Comparison of ENCODE assay signal across 18 mouse cellular contexts in the genomic region with DNA sequence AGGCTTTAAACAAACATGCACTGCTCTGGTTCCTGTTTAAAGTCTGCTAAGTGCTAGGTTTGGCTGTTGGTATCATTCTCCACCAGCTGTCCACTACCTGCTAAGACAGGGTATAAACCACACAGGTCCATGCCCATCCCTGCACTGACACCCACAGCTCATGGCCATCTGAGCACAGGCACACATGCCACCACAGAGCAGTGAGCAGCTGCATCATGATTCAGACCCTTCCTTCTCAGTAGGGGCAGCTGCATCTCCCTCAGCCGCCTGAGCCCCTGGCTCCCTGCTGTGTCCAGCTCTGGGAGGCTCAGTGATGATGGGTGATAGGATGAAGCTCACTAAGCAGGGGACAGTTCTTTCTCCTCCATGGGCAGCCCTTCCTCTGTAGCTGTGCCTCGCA. TPM values are rescaled to one million over a fixed set of nuclear protein-coding genes. Genes with fewer than 3 reads are reported as not detected.
DNase-seq lines count a peak whose midpoint lies in the region; ATAC-seq and TF ChIP-seq lines count a peak whose summit lies in the region.
"Had no signal": no experiment of that assay in that cellular context is flagged by ENCODE, and none has a peak within 500 bp of the region (broad histone marks: within the 10 kb centered on the region; RNA-seq: fewer than 3 reads in every experiment).

No protein-coding gene starts in this region.

- H3K27ac ChIP-seq in intestine, postnatal 0 days (ENCODE audit: low read depth, low read length): no peak overlapping the region
- H3K27ac ChIP-seq: embryonic facial prominence, embryonic 10.5 days; embryonic facial prominence, embryonic 12.5 days; forebrain, embryonic 13.5 days; forebrain, embryonic 15.5 days had no signal

- H3K4me1 ChIP-seq in megakaryocyte, embryonic 14.5 days: peaks cover 12% of the 10 kb centered on the region
- H3K4me1 ChIP-seq in intestine, postnatal 0 days (replicated peaks; ENCODE audit: control insufficient read depth, insufficient read depth, low read length): no peaks in the 10 kb centered on the region; the same call in 1 of the 2 replicates
- H3K4me1 ChIP-seq: forebrain, embryonic 13.5 days; forebrain, embryonic 15.5 days had no signal

- no peak overlapping the region for H3K4me2 ChIP-seq in intestine, postnatal 0 days (replicated peaks; ENCODE audit: low read depth)
- H3K4me2 ChIP-seq: embryonic facial prominence, embryonic 12.5 days; forebrain, embryonic 13.5 days; forebrain, embryonic 15.5 days had no signal

- H3K9ac ChIP-seq in intestine, postnatal 0 days (ENCODE audit: low read depth, low read length): no peak overlapping the region
- H3K9ac ChIP-seq: embryonic facial prominence, embryonic 12.5 days; forebrain, embryonic 13.5 days; forebrain, embryonic 15.5 days; forebrain, postnatal 0 days had no signal

- WGBS in intestine, postnatal 0 days: 77% methylated on average over 2 of the region's 2 CpGs

- TF ChIP-seq CTCF in intestine, postnatal 0 days (IDR thresholded peaks at IDR 0.05; ENCODE audit: low read depth): no peak

- ATAC-seq in megakaryocyte, adult 5-6 weeks (ENCODE audit: poor library complexity, severe bottlenecking): no peak
- peak; percentile 44; the same call in 1 of the 2 replicates for ATAC-seq in intestine, postnatal 0 days
- no peak for ATAC-seq in CD4-positive, CD25-positive, alpha-beta regulatory T cell, adult 4 months
- ATAC-seq: forebrain, embryonic 13.5 days; forebrain, embryonic 15.5 days; forebrain, postnatal 0 days had no signal

- H3K9me3 ChIP-seq in megakaryocyte, embryonic 14.5 days: no peaks in the 10 kb centered on the region
- no peaks in the 10 kb centered on the region for H3K9me3 ChIP-seq in intestine, postnatal 0 days (ENCODE audit: control insufficient read depth)
- H3K9me3 ChIP-seq: embryonic facial prominence, embryonic 10.5 days; embryonic facial prominence, embryonic 12.5 days; forebrain, embryonic 13.5 days; forebrain, embryonic 15.5 days had no signal

- peak overlapping the region; percentile 20 for H3K4me3 ChIP-seq in megakaryocyte, embryonic 14.5 days (replicated peaks)
- no peak overlapping the region for H3K4me3 ChIP-seq in intestine, postnatal 0 days (ENCODE audit: low read depth, low read length)
- H3K4me3 ChIP-seq: embryonic facial prominence, embryonic 10.5 days; embryonic facial prominence, embryonic 12.5 days; forebrain, embryonic 13.5 days; forebrain, embryonic 15.5 days had no signal

- H3K27me3 ChIP-seq in megakaryocyte, embryonic 14.5 days (replicated peaks): peaks cover 83% of the 10 kb centered on the region
- no peaks in the 10 kb centered on the region for H3K27me3 ChIP-seq in intestine, postnatal 0 days (replicated peaks; ENCODE audit: control insufficient read depth, insufficient read depth, low read length)
- H3K27me3 ChIP-seq: embryonic facial prominence, embryonic 12.5 days; forebrain, embryonic 13.5 days; forebrain, embryonic 15.5 days had no signal

- H3K36me3 ChIP-seq in megakaryocyte, embryonic 14.5 days (replicated peaks; ENCODE audit: low read length): no peaks in the 10 kb centered on the region
- H3K36me3 ChIP-seq in intestine, postnatal 0 days (ENCODE audit: control insufficient read depth, insufficient read depth): no peaks in the 10 kb centered on the region
- H3K36me3 ChIP-seq: embryonic facial prominence, embryonic 10.5 days; embryonic facial prominence, embryonic 12.5 days; forebrain, embryonic 15.5 days had no signal

- no peak for DNase-seq in adrenal gland, postnatal 4 days (ENCODE audit: low spot score in 2 of 2)
- DNase-seq: adrenal gland, adult 2 months; adrenal gland, postnatal 10 days; adrenal gland, postnatal 25 days; cerebellum, adult 11-12 months; cerebellum, adult 2 months; cerebellum, adult 9-10 months; cerebellum, postnatal 10 days; cerebellum, postnatal 25 days; forebrain, postnatal 0 days had no signal

RNA-seq across cellular contexts. Expression of a gene that starts 15.8 kb away (rescaled TPM):
- 2.1 and 2.9 TPM in 2 replicates for polyA plus RNA-seq in megakaryocyte, embryonic 14.5 days (2012; ENCODE audit: insufficient read depth, low replicate concordance)
- total RNA-seq in megakaryocyte, adult 5-6 weeks (2015): 0.91 and 2.7 TPM in 2 replicates
- 1.4 and 5.7 TPM in 2 replicates for total RNA-seq in megakaryocyte, adult 5-6 weeks (2017)
- 8.7 and 9.2 TPM in 2 replicates for polyA plus RNA-seq in intestine, postnatal 0 days (2015; fragmentation: Nextera tagmentation; extraction: Ambion mirVana)
- 1 to 10 TPM in 1 of 2 experiments, under 1 TPM in 1; 0.90 to 1.8 TPM for polyA plus RNA-seq in CD4-positive, CD25-positive, alpha-beta regulatory T cell, adult 4 months (2017; shearing (Covaris generic))
- total RNA-seq in adrenal gland, postnatal 4 days (2021): 10 to 100 TPM; 67.4 to 77.6 TPM
